Mouse (Mus musculus) frontal cortex, postnatal 25 days (tissue): ENCODE data around the gene Duox1.
A peak's percentile ranks its signal among the peaks of the same experiment; 100 is the strongest.

ENCODE experiments used
- DNase-seq, 2 experiments: peaks; one replicate each; pipeline ENCODE4 v3.0.0; 2022; ENCODE audit warnings: low spot score in 2 of 2

Duox1 gene

GRCm38 (mm10) chr2:122354191-122354929 is 38.9 kb downstream of the Duox1 start:
- DNase-seq = no peak

DNA sequence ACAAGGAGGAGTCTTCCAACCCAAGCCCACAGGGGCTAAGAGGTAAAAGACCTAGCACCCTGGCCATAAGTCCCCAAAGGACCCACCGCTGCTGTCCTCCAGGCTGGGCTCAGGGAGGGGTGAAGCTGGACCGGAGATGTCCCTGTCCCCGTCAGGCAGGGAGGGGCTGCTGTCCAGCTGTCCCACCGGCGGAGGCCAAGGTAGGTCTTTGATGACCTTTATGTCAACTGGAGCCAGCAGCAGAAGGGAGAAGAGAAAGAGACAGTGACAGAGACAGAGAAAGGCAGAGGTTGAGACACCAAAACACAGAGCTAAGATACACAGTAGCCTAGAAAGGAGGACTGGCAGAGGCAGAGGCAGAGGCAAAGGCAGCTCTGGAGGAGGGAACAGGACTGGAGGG is 39.9 kb downstream of the Duox1 start:
- no peak for DNase-seq

GRCm38 (mm10) chr2:122356187-122356586 is 40.7 kb downstream of the Duox1 start:
- no peak for DNase-seq

DNA sequence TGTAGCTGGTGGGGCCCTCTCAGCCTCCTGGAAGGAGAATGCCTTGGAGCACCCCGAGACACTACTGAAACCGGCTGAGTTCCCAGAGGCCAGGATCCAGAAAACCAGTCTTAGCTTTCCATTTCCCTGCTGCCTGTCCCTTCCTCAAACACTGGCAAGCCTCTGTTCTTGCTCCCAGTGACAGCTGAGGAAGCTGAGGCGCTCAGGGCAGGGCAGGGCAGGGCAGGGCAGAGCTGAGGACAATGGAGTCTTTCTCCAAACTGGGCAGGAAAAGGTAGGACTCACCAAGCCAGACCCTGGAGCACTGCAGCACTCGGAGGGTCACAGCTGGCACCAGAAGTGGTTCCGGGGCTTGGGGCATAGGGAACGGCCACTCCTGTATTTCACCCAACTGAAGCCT is 44.8 kb downstream of the Duox1 start:
- no peak for DNase-seq

DNA sequence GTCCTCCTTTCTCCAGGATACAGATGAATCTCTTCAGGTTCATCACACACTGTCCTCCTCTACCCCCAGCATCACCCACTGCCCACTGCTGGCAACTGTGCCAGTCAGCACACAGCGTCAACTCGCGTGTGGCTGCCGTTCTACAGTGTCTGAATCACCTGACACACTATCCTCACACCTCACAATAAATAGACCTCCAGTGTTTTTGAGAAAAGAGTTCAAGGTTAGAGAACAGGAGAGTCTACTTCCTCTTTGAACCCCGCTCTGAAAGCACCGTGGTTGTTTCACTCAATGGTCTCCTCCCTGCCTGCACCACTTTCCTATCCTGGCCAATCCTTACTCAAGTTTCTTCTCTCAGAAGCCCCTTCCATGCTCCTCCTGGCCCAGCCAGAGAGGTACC is 45.7 kb downstream of the Duox1 start:
- DNase-seq = no peak

GRCm38 (mm10) chr2:122361868-122362621 is 46.6 kb downstream of the Duox1 start:
- DNase-seq = no peak

DNA sequence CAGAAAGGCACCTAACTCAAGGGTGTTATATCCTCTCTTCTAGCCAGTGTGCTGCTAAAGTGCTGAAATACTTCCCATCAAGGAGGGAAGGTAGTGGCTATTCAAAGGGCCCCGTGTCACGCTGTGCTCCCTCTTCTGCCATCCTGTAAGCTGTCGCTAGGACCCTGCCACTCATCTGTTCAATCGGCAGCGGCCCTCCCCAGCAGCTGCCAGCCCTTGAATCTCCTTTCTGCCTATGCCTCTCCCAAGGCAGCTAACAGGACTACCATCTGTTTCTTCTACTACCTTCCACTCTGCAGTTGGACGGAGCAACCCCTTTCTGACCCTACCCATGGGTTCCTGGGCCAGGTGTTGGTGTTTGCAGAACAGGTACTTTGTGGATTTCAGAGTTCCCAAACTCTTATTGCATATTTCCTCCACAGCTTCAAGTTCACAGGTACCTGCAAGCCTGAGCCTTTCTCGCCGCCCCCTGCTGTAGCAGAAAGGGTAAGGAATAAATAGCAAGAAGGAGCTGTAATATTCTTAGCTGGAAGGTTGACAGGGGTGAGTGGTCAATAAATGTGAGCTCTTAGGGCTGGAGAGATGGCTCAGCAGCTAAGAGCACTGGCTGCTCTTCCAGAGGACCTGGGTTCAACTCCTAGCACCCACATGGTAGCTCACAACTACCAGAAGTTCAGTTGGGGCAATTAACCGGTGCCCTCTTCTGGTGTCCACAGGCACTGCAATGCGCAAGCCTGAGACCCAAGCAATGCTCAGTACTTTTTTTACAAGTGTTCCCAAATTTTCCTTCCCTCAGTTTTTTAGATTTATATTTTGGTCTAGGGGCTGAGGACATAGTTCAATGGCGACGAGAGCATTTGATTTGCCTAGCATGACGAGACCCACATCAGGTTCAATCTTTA is 47.4 kb downstream of the Duox1 start:
- no peak for DNase-seq

DNA sequence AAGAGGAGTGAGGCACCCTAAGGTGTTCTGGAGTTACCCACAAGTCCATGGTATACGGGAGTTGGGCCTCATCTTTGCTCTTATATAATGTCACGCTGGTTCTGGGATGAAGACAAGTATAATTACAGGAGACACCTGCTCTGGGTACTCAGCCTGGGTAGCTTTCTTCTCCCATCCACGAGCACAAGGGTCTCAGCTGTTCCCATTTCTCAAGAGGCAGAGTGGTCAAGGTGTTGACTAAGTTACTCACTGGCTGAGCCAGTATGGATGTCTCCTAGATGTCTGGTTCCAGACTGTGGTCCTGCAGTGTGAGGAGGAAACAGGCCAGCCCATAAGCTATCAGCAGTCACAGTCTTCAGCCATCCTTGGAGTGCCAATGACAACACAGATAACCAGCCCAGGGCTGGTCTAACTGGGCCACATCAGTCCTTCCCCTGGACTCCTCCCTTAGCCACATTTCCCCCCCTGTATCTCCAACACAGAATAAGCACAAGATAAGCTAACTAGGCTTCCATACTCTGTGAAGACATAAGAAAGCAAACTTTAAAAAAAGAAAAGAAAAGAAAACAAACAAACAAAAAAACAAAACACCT is 49.0 kb downstream of the Duox1 start:
- DNase-seq = no peak

DNA sequence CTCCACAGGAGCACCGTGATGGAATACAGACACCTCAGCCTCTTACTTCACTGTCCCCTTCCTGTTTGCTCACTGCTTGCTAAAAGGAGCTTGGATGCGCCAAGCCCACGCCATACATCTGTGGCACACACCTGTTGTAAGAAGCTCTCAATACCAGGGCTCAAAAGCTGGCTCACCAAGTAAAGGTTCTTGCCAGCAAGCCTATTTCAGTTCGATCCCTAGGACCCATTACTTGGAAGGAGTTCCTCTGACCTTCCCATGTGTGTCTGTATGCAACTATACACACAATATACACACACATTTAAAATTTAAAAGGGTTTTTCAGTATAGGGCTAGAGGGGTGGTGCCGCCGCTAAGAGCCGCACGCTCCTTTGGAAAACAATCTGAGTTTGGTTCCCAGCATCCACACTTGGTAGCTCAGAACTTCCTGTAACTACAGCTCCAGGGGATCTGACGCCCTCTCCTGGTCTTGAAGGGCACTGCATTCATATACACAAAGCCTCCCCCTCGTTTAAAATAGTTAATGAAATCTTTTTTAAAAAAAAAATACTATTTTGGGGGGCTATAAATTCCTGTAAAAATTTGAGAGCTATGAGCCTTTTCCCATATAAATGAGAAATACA is 49.9 kb downstream of the Duox1 start:
- DNase-seq = no peak

DNA sequence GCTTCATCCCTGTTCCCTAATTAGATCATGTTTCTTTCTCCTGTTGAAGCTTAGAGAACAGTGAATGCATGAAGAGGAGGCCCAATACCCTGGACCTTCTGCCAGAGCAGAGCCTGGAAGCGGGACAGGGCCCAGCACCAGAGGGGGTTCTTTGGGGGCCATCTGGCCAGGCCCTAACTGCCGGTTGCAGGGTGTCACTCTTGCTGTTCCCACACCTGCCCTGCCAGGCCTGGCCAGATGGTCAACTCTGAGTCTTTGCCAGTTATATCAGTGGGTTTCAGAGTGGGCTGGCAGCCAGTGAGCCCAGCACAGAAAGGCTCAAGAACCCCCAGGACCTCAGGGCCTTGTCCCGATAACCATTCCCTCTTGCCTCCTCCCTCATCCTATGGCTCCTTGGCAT is 50.6 kb downstream of the Duox1 start:
- DNase-seq = no peak

DNA sequence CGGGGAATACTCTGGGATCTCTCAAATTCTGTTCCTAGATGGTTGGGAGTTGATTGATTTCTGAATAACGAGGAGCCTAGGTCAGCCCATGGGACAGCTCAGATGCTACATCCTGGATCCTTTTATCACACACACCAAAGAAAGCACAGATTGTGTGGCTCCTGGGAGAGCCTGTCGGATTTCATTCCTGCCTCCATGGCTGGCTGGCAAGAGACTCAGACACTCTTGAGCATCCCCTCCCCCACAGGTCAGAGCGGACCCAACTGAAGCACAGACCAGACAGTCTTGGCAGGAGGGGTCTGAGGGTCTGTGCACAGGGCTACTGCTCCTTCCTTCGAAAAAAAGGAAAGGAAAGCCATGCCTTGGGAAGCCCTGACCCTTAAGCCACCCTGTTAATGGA is 51.2 kb downstream of the Duox1 start:
- DNase-seq = no peak

DNA sequence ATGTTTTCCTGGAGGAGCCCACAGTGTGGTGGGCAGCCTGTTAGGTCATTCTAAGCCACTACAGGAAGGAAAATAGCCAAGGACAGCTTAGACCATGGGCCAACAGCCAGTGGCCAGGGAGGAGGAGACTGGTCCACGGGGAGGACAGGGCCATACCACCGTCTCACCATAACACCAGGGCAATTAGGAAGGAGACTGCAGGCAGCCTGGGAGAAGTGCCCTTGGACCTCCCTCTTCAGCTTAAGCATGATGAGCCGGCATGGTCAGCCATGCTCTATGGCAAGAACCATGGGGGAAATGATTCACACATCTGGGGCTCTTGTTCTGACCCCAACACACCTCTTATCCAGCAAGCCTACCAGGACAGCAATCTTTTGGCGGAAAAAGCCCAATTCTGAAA is 51.7 kb downstream of the Duox1 start:
- DNase-seq = no peak

DNA sequence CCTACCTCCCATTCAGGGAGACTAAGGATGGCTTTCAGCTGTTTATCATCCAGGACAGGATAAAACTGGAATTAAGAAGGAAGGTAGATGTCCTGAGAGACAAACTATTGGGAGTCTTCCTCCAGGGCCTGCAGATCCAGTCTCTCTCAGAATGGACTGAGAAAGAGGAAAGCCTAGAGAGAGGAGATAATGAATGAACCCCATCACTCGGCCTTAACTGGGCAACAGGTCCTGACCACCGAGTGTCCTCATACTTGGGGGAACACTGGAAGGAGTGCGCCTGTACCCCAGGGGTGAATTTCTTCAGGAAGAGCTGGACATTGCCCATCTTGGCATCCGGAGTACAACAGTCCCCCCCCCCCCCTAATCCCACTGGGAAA is 52.2 kb downstream of the Duox1 start:
- no peak for DNase-seq

DNA sequence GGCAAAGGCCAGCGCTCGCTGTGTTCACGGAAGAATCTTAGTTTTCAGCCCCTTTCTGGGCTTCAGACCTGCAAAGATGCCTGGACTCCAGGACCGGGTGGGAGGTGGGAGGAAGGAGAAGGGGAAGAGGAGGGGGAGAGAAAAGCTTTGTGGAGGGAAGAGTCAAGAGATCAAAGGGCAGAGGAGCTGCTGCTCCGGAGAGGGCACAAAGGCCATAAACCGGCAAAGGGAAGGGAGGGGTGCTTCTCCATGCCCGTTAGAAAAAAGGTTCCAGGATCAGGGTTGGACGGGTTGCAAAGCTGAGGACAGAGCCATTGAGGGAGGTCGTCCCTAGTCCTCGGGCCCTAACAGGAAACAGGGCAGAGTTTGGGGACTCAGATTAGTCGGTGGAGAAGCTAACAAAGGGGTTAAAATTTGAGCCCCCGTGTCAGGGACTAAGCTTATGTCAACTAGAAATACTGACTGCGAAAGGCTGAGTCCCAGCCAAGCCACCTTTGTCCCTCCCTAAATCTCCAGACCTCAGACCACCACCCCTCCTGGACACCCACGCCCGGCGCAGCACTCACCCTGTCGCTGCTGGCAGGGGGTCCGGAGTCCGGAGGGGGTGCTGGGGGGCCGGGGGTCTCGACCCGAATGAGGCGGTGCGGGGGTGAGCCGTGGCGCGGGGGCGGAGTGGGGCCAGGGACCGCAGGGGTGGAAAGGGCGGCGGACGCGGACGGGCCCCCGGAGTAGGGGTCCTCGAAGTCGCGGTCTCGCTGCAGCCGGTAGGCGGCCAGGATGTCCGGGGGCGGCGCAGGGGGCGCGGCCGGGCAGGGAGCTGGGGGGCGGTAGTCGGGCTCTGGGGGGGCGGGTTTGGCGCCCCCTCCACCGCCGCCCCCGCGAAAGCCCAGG is 52.9 kb downstream of the Duox1 start:
- DNase-seq = no peak

DNA sequence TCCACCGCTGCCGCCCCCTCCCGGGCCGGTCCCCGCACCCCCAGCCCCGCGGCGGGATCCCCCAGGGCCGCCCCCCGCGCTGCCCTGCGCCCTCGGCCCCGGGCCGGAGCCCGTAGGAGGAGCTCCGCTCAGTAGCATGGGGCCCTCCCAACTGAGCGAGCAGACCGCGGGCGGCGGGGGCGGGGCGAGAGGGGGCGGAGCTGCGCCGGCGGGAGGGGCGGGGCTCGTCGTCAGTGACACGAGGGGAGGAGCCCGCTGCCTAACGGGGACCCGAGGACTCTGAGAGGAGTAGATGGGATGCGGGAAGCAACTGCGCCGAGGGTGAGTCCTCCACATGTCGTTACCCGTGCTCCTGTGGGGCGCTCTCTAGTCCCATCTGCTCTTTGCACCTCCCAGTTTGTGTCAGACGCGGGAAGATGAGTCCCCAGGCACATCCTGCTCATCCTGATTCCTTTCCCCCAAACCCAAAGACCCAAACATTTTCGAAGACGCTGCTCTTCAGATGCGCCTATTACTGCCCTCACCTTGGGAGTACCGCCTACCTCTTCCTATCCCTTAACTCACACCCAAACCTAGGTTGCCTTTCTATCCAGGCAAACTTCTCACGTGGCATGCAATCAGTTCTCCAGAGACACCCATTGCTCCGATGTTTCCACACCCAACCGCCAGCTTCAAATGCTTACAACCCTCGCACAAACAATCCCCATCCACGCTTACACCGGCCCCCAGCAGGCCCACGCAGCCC is 53.7 kb downstream of the Duox1 start, which contains the start of gene Shf:
Gene Shf (minus strand): TSS at position 168 of the 745 bp plus-strand sequence.
- DNase-seq = peak; percentile 56 to 74

DNA sequence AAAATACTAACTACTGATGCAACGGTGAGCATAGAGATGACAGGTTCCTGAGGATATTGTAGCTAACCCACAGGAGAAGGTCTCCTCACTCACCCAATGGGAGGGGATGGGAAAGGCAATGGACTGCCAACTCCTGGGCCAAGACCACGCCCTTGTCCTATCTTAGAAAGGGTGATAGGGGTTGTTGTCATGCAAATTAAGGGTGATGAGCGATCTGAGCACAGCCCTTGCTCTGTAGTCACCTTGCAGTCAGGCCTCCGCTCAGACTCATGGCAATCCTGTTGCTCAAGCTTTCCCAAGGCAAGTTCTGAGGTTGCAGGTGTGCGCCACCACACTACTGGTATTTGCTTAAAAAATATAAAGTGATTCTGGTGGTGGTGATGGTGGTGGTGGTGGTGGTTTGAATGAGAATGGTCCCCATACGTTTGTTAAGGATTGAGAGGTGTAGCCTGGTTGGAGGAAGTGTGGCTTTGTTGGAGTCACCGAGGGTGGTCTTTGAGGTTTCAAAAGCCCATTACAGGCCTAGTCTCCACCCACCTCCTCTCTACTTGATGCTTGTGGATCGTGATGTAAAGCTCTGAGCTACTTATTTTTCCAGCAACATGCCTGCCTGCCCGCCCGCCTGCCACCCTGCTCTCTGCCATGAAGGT is 54.8 kb downstream of the Duox1 start:
- DNase-seq = no peak

GRCm38 (mm10) chr2:122372067-122372466 is 56.6 kb downstream of the Duox1 start:
- no peak for DNase-seq

GRCm38 (mm10) chr2:122372541-122372940 is 57.1 kb downstream of the Duox1 start:
- DNase-seq = no peak

- no peak for DNase-seq
Observed at GRCm38 (mm10) chr2:122374012-122374411, 58.5 kb downstream of the Duox1 start.
